Comparison of ENCODE assay signal across 9 mouse cellular contexts in the genomic region with DNA sequence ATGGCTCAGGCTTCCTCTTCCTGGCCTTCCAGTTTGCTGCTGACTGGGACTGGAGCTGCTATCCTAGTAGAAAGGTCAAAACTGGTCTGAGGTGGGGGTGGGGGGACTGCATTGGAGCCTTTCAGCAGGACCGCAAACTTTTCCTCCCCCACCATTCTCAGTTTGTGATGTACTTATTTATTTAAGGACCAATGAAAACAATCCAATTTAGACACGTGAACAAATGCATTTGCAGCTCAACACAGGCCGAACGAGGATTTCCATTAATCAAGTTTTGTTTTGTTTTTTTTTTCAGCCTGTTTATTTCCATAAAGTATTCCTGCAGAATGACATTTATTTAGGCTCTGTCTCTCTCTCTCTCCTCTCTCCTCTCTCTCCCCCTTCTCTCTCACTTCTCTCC. TPM values are rescaled to one million over a fixed set of nuclear protein-coding genes. Genes with fewer than 3 reads are reported as not detected.
A peak's percentile ranks its signal among the peaks of the same experiment; 100 is the strongest.
DNase-seq lines count a peak whose midpoint lies in the region; ATAC-seq and TF ChIP-seq lines count a peak whose summit lies in the region.
"Had no signal": no experiment of that assay in that cellular context is flagged by ENCODE, and none has a peak within 500 bp of the region (broad histone marks: within the 10 kb centered on the region; RNA-seq: fewer than 3 reads in every experiment).

No protein-coding gene starts in this region.

- TF ChIP-seq CTCF in left cerebral cortex, adult 2 months (IDR thresholded peaks at IDR 0.05), result no peak

- DNase-seq in kidney, adult 9 months, result no peak
- no peak for DNase-seq in embryonic facial prominence, embryonic 14.5 days (ENCODE audit: low spot score)
- DNase-seq in left cerebral cortex, adult 2 months (ENCODE audit: extremely low spot score in 1 of 2, low spot score in 2 of 2), result no peak
- DNase-seq in gastrocnemius, postnatal 36 days, result no peak
- DNase-seq: heart, adult 11 months had no signal

- no peaks in the 10 kb centered on the region for H3K9me3 ChIP-seq in kidney, embryonic 14.5 days (ENCODE audit: control insufficient read depth, low read length)
- H3K9me3 ChIP-seq in embryonic facial prominence, embryonic 14.5 days (ENCODE audit: control insufficient read depth, low read length), result no peaks in the 10 kb centered on the region
- H3K9me3 ChIP-seq in hindbrain, embryonic 16.5 days (ENCODE audit: control insufficient read depth, low read length), result no peaks in the 10 kb centered on the region
- no peaks in the 10 kb centered on the region for H3K9me3 ChIP-seq in midbrain, embryonic 15.5 days

- peak overlapping the region; percentile 12; the same call in 1 of the 2 replicates for H3K9ac ChIP-seq in kidney, embryonic 14.5 days (ENCODE audit: low read depth, low read length)
- H3K9ac ChIP-seq in embryonic facial prominence, embryonic 14.5 days (ENCODE audit: low read depth, low read length), result peak overlapping the region; percentile 86; the same call in 1 of the 2 replicates
- no peak overlapping the region for H3K9ac ChIP-seq in hindbrain, embryonic 16.5 days (ENCODE audit: low read depth, low read length)
- H3K9ac ChIP-seq in midbrain, embryonic 15.5 days, result no peak overlapping the region

- peaks cover 37% of the 10 kb centered on the region for H3K4me1 ChIP-seq in kidney, embryonic 14.5 days (ENCODE audit: control insufficient read depth, insufficient read depth, low read length)
- peaks cover 53% of the 10 kb centered on the region for H3K4me1 ChIP-seq in embryonic facial prominence, embryonic 14.5 days (ENCODE audit: control insufficient read depth, insufficient read depth, low read length)
- H3K4me1 ChIP-seq in hindbrain, embryonic 16.5 days (ENCODE audit: control insufficient read depth, insufficient read depth, low read depth, low read length), result peaks cover 26% of the 10 kb centered on the region
- peaks cover 55% of the 10 kb centered on the region for H3K4me1 ChIP-seq in midbrain, embryonic 15.5 days

- peak overlapping the region; percentile 62; the same call in 1 of the 2 replicates for H3K27ac ChIP-seq in kidney, embryonic 14.5 days (ENCODE audit: low read depth, low read length)
- H3K27ac ChIP-seq in embryonic facial prominence, embryonic 14.5 days (replicated peaks; ENCODE audit: low read depth, low read length), result peak overlapping the region; percentile 67
- no peak overlapping the region for H3K27ac ChIP-seq in hindbrain, embryonic 16.5 days (ENCODE audit: low read depth, low read length)
- no peak overlapping the region for H3K27ac ChIP-seq in midbrain, embryonic 15.5 days
- H3K27ac ChIP-seq in left cerebral cortex, adult 2 months, result no peak overlapping the region

- no peak for ATAC-seq in kidney, embryonic 14.5 days (ENCODE audit: low FRiP score, low TSS enrichment)
- ATAC-seq in embryonic facial prominence, embryonic 14.5 days (ENCODE audit: low read depth), result no peak
- ATAC-seq in hindbrain, embryonic 16.5 days, result no peak
- ATAC-seq in midbrain, embryonic 15.5 days (replicated peaks), result no peak
- no peak for ATAC-seq in activated CD4-positive, CD25-positive, alpha-beta regulatory T cell, adult 4 months

- peak overlapping the region; percentile 82 for H3K4me3 ChIP-seq in kidney, embryonic 14.5 days (ENCODE audit: low read length)
- peak overlapping the region; percentile 89 for H3K4me3 ChIP-seq in embryonic facial prominence, embryonic 14.5 days (ENCODE audit: low read depth, low read length)
- H3K4me3 ChIP-seq in hindbrain, embryonic 16.5 days (ENCODE audit: low read length), result peak overlapping the region; percentile 84
- H3K4me3 ChIP-seq in midbrain, embryonic 15.5 days, result peak overlapping the region; percentile 67
- no peak overlapping the region for H3K4me3 ChIP-seq in left cerebral cortex, adult 2 months

- H3K4me2 ChIP-seq in kidney, embryonic 14.5 days (replicated peaks; ENCODE audit: low read depth, low read length), result peak overlapping the region; percentile 87
- H3K4me2 ChIP-seq in embryonic facial prominence, embryonic 14.5 days (ENCODE audit: low read depth, low read length), result peak overlapping the region; percentile 90
- H3K4me2 ChIP-seq in hindbrain, embryonic 16.5 days (ENCODE audit: low read length), result peak overlapping the region; percentile 96
- H3K4me2 ChIP-seq in midbrain, embryonic 15.5 days, result peak overlapping the region; percentile 98

- peaks cover 15% of the 10 kb centered on the region; the same call in 1 of the 2 replicates for H3K36me3 ChIP-seq in kidney, embryonic 14.5 days (ENCODE audit: control insufficient read depth, insufficient read depth, low read length)
- peaks cover 16% of the 10 kb centered on the region for H3K36me3 ChIP-seq in embryonic facial prominence, embryonic 14.5 days (ENCODE audit: control insufficient read depth, insufficient read depth, low read length)
- H3K36me3 ChIP-seq in hindbrain, embryonic 16.5 days (ENCODE audit: control insufficient read depth, insufficient read depth, low read length), result no peaks in the 10 kb centered on the region; the same call in 1 of the 2 replicates
- H3K36me3 ChIP-seq in midbrain, embryonic 15.5 days (replicated peaks), result no peaks in the 10 kb centered on the region

- 14% methylated on average over 4 of the region's 4 CpGs for WGBS in kidney, embryonic 14.5 days
- WGBS in embryonic facial prominence, embryonic 14.5 days, result 26% methylated on average over 4 of the region's 4 CpGs
- 24% methylated on average over 4 of the region's 4 CpGs for WGBS in hindbrain, embryonic 16.5 days
- 14% methylated on average over 4 of the region's 4 CpGs for WGBS in midbrain, embryonic 15.5 days

- intact Hi-C loops in left cerebral cortex, adult 2 months (cut with DNase I), result loop anchor here (5.0 kb wide), 3 partner anchors 71 to 161 kb away; partner anchors contain the start of gene Brd7
- intact Hi-C loops in gastrocnemius, postnatal 36 days (cut with DNase I), result loop anchor here (5.0 kb wide), 1 partner anchor 99 kb away; no protein-coding TSS in a partner anchor

- 0 out of 2 replicates have a peak, but pooled peaks cover 4% of the 10 kb centered on the region for H3K27me3 ChIP-seq in kidney, embryonic 14.5 days (ENCODE audit: control insufficient read depth, insufficient read depth, low read length)
- H3K27me3 ChIP-seq in embryonic facial prominence, embryonic 14.5 days (replicated peaks; ENCODE audit: control insufficient read depth, insufficient read depth, low read length), result 0 out of 2 replicates have a peak, but pooled peaks cover 4% of the 10 kb centered on the region
- no peaks in the 10 kb centered on the region; the same call in none of the 2 replicates for H3K27me3 ChIP-seq in hindbrain, embryonic 16.5 days (replicated peaks; ENCODE audit: control insufficient read depth, insufficient read depth, low read length)
- peaks cover 6% of the 10 kb centered on the region; the same call in 1 of the 2 replicates for H3K27me3 ChIP-seq in midbrain, embryonic 15.5 days (replicated peaks)

RNA-seq across cellular contexts. Expression of gene Nkd1, which starts 2.5 kb away (rescaled TPM):
- 52.4 and 60.9 TPM in 2 replicates for polyA plus RNA-seq in kidney, embryonic 14.5 days (2014; fragmentation: Nextera tagmentation; extraction: Ambion mirVana)
- 46.4 and 50.4 TPM in 2 replicates for polyA plus RNA-seq in embryonic facial prominence, embryonic 14.5 days (2014; fragmentation: Nextera tagmentation; extraction: Ambion mirVana)
- polyA plus RNA-seq in hindbrain, embryonic 16.5 days (2015; fragmentation: Nextera tagmentation; extraction: Ambion mirVana), result 45.8 and 63.0 TPM in 2 replicates
- polyA plus RNA-seq in midbrain, embryonic 15.5 days (2015; fragmentation: Nextera tagmentation; extraction: Ambion mirVana), result 62.9 and 69.1 TPM in 2 replicates
- total RNA-seq in left cerebral cortex, adult 2 months (2021), result 10 to 100 TPM; 13.7 to 14.1 TPM
- not detected for polyA plus RNA-seq in activated CD4-positive, CD25-positive, alpha-beta regulatory T cell, adult 4 months (2017; shearing (Covaris generic))
- 1 to 10 TPM; 1.7 to 1.8 TPM for total RNA-seq in gastrocnemius, postnatal 36 days (2021)

Comparison
In these comparisons a context has a peak if more than half of its experiments do, and no peak if none do; other contexts are left out.
1. H3K27ac ChIP-seq: peak in kidney, embryonic 14.5 days (single experiment) and embryonic facial prominence, embryonic 14.5 days (single experiment); none in hindbrain, embryonic 16.5 days (single experiment), midbrain, embryonic 15.5 days (single experiment) and left cerebral cortex, adult 2 months (single experiment).
2. H3K9ac ChIP-seq: peak in kidney, embryonic 14.5 days (single experiment) and embryonic facial prominence, embryonic 14.5 days (single experiment); none in hindbrain, embryonic 16.5 days (single experiment) and midbrain, embryonic 15.5 days (single experiment).
3. RNA of gene Nkd1, which starts 2.5 kb away (polyA plus RNA-seq): 62.9 to 69.1 TPM in midbrain, embryonic 15.5 days, 52.4 to 60.9 TPM in kidney, embryonic 14.5 days, 46.4 to 50.4 TPM in embryonic facial prominence, embryonic 14.5 days and 45.8 to 63.0 TPM in hindbrain, embryonic 16.5 days; not detected in activated CD4-positive, CD25-positive, alpha-beta regulatory T cell, adult 4 months; every median in the first group is over 10 times any median in the second.
4. Peak in every context shown above with its lines, with median percentiles within 50 percentile points of each other: H3K4me2 ChIP-seq.